Mouse (Mus musculus): ENCODE results near the gene Armcx1.
"Not testable (repeated sequence)": the region's sequence is repeated elsewhere in the genome, so short reads cannot be mapped to it uniquely, and the experiment has no call there.

Armcx1 gene

GRCm38 (mm10) chrX:134717752-134718308 lies at the start of gene Armcx1:
TSS of gene Armcx1 (plus strand) at chrX:134717963.
- in situ Hi-C loops (cut with MboI, MseI) = no loop called here

- in situ Hi-C loops (cut with MboI, MseI) = no loop called here
These were observed 42.7 kb upstream of the Armcx1 start for GRCm38 (mm10) chrX:134675022-134675421.

GRCm38 (mm10) chrX:134675959-134676358 lies 41.8 kb upstream of the Armcx1 start:
- in situ Hi-C loops (cut with MboI, MseI) = no loop called here

GRCm38 (mm10) chrX:134684936-134685335 lies 32.8 kb upstream of the Armcx1 start:
- in situ Hi-C loops (cut with MboI, MseI) = no loop called here

- in situ Hi-C loops (cut with MboI, MseI) = no loop called here
These were observed 31.5 kb upstream of the Armcx1 start, which contains the start of gene Armcx4 for GRCm38 (mm10) chrX:134686267-134686666. TSS of gene Armcx4 (plus strand) at chrX:134686519.

GRCm38 (mm10) chrX:134686739-134687171 lies 31.0 kb upstream of the Armcx1 start:
- in situ Hi-C loops (cut with MboI, MseI) = no loop called here

- in situ Hi-C loops (cut with MboI, MseI) = no loop called here
These were observed 28.1 kb upstream of the Armcx1 start for GRCm38 (mm10) chrX:134689676-134690075.

- in situ Hi-C loops (cut with MboI, MseI) = no loop called here
These were observed 26.8 kb upstream of the Armcx1 start for GRCm38 (mm10) chrX:134690871-134691539.

GRCm38 (mm10) chrX:134691540-134691935 lies 26.2 kb upstream of the Armcx1 start:
- in situ Hi-C loops (cut with MboI, MseI) = no loop called here

GRCm38 (mm10) chrX:134716863-134717262 lies 900 bp upstream of the Armcx1 start:
- in situ Hi-C loops (cut with MboI, MseI) = no loop called here

- in situ Hi-C loops (cut with MboI, MseI) = no loop called here
These were observed 761 bp downstream of the Armcx1 start for GRCm38 (mm10) chrX:134718524-134718923.

- in situ Hi-C loops (cut with MboI, MseI) = not testable (repeated sequence)
These were observed 6.0 kb downstream of the Armcx1 start for GRCm38 (mm10) chrX:134723762-134724161.

- in situ Hi-C loops (cut with MboI, MseI) = loop anchor here (5.0 kb wide), 1 partner anchor 193 kb away; no protein-coding TSS in a partner anchor
These were observed 12.0 kb downstream of the Armcx1 start for GRCm38 (mm10) chrX:134729778-134730177.

GRCm38 (mm10) chrX:134737796-134738195 lies 20.0 kb downstream of the Armcx1 start:
- in situ Hi-C loops (cut with MboI, MseI) = no loop called here

- in situ Hi-C loops (cut with MboI, MseI) = no loop called here
These were observed 21.4 kb downstream of the Armcx1 start for GRCm38 (mm10) chrX:134739160-134739559.

GRCm38 (mm10) chrX:134741862-134742261 lies 24.1 kb downstream of the Armcx1 start:
- in situ Hi-C loops (cut with MboI, MseI) = no loop called here

- in situ Hi-C loops (cut with MboI, MseI) = no loop called here
These were observed 28.7 kb downstream of the Armcx1 start for GRCm38 (mm10) chrX:134746459-134746858.

GRCm38 (mm10) chrX:134750764-134751592 lies 33.2 kb downstream of the Armcx1 start, which contains the start of gene Armcx6:
TSS of gene Armcx6 (minus strand) at chrX:134751417.
- in situ Hi-C loops (cut with MboI, MseI) = no loop called here

GRCm38 (mm10) chrX:134751910-134752309 lies 34.1 kb downstream of the Armcx1 start:
- in situ Hi-C loops (cut with MboI, MseI) = no loop called here

- in situ Hi-C loops (cut with MboI, MseI) = no loop called here
These were observed 34.8 kb downstream of the Armcx1 start for GRCm38 (mm10) chrX:134752584-134752983.

GRCm38 (mm10) chrX:134756434-134757292 lies 38.9 kb downstream of the Armcx1 start, which contains the start of gene Armcx3:
TSS of gene Armcx3 (plus strand) at chrX:134756595.
- in situ Hi-C loops (cut with MboI, MseI) = no loop called here

All from regulatory T cell (primary cell).